Mouse (Mus musculus) midbrain, embryonic 11.5 days (tissue): Measurements from ENCODE around the gene Olfr1390. TPM values are rescaled to one million over a fixed set of nuclear protein-coding genes. Genes with fewer than 3 reads are reported as not detected.
"Not testable (repeated sequence)": the region's sequence is repeated elsewhere in the genome, so short reads cannot be mapped to it uniquely, and the experiment has no call there.

ENCODE experiments used
- ATAC-seq: fragments of 200-750 bp; cut with Nextera tagmentation; 2 replicates; pipeline ENCODE4 v1.8.0; 2017; ENCODE audit warnings: moderate TSS enrichment, moderate library complexity; ENCODE audit not compliant: low FRiP score
- DNase-seq: peaks from one replicate; pipeline ENCODE4 v3.0.0; 2015; ENCODE audit warnings: low spot score; ENCODE audit errors: missing footprints
- H3K27ac ChIP-seq: fragments of 300-500 bp; sonication (generic); 2 replicates; pipeline ENCODE4 v1.5.1; 2014; ENCODE audit warnings: low read depth, low read length
- H3K27me3 ChIP-seq: fragments of 300-500 bp; sonication (generic); 2 replicates; pipeline ENCODE4 v1.6.1; 2014; ENCODE audit warnings: mild to moderate bottlenecking, low read length, moderate library complexity, mixed read lengths; ENCODE audit not compliant: control insufficient read depth, insufficient read depth
- H3K36me3 ChIP-seq: fragments of 300-500 bp; sonication (generic); 2 replicates; pipeline ENCODE4 v1.6.1; 2014; ENCODE audit warnings: mild to moderate bottlenecking, low read length, moderate library complexity, mixed read lengths; ENCODE audit not compliant: control insufficient read depth, insufficient read depth
- H3K4me1 ChIP-seq: fragments of 300-500 bp; sonication (generic); 2 replicates; pipeline ENCODE4 v1.6.1; 2014; ENCODE audit warnings: low read length; ENCODE audit not compliant: control insufficient read depth, insufficient read depth
- H3K4me2 ChIP-seq: fragments of 300-500 bp; sonication (generic); 2 replicates; pipeline ENCODE4 v1.6.1; 2014; ENCODE audit warnings: mild to moderate bottlenecking, moderate library complexity
- H3K4me3 ChIP-seq: fragments of 300-500 bp; sonication (generic); 2 replicates; pipeline ENCODE4 v1.5.1; 2014; ENCODE audit warnings: low read depth, low read length
- H3K9ac ChIP-seq: fragments of 300-500 bp; sonication (generic); 2 replicates; pipeline ENCODE4 v1.6.1; 2014; ENCODE audit warnings: low read length
- H3K9me3 ChIP-seq: fragments of 300-500 bp; sonication (generic); 2 replicates; pipeline ENCODE4 v1.6.1; 2016; ENCODE audit warnings: low read length; ENCODE audit not compliant: control insufficient read depth
- WGBS: fragments of 180-500 bp; shearing (Covaris S2); extraction: QIAGEN DNeasy Blood & Tissue Kit; methylation state at CpG from one replicate; pipeline ENCODE4 v1.1.7; 2014; 5-methylcytosine and 5-hydroxymethylcytosine counted together
- polyA plus RNA-seq: library from polyadenylated mRNA; unstranded; fragments of >200 nt; fragmentation: Nextera tagmentation; extraction: Ambion mirVana; gene quantifications from 2 replicates; pipeline ENCODE4 v1.2.1, GENCODE M21; 2014

Olfr1390 gene
- not detected in 2 replicates for polyA plus RNA-seq

DNA sequence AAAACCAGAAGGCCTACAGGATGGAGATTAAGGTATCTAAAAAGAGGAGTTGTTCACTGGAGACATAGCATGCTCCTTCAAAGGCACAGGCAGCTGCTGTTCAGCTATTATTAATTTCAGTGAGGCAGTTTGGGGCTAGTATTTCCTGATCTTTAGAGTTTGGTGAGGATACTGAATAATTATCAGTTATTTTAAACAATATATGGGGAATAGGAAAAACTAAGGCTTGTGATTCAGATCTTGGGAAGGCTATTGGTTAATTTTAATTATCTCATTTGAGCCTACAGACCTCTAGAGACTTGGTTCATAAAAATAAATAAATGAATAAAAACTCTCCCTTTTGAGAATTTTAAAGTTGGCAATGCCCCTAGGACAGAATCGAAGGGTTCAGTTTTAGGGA, at the start of gene Olfr1390:
TSS of gene Olfr1390 (plus strand) at position 301 of the 400 bp plus-strand sequence.
- no peaks in the 10 kb centered on the region for H3K27me3 ChIP-seq
- ATAC-seq, result no peak
- no peak within 1 kb of the TSS for H3K4me3 ChIP-seq
- H3K27ac ChIP-seq, result no peak within 1 kb of the TSS
- DNase-seq, result no peak
- H3K4me2 ChIP-seq, result no peak within 1 kb of the TSS
- H3K9ac ChIP-seq, result no peak within 1 kb of the TSS
- no peaks in the 10 kb centered on the region for H3K36me3 ChIP-seq
- H3K9me3 ChIP-seq, result no peaks in the 10 kb centered on the region
- no peaks in the 10 kb centered on the region for H3K4me1 ChIP-seq
- WGBS, result 88% methylated on average over 1 of the region's 1 CpGs

DNA sequence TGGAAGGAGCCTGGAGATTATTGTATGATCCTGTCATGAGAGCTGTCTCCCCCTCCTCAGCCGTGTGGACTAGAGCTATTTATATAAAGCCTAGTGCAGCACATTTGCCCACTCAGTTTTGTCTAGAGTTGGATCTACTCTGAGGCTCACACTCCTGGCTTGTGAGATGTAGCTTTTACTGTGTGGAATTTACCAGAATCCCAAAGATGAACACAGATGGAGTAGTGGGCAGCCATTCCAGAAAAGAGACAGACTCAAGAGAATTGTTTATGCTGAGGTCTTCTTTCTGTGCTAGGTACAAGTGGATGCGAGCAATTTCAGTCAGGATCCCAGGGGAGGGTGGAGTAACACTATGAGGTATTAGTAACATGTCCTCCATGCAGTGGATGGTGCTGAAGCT, 47.7 kb upstream of the Olfr1390 start:
- Histone ChIP-seq H3K9ac (no peak overlapping the region), H3K9me3 (no peaks in the 10 kb centered on the region), H3K4me3 (no peak overlapping the region), H3K4me1 (no peaks in the 10 kb centered on the region), H3K27me3 (no peaks in the 10 kb centered on the region), H3K4me2 (no peak overlapping the region), H3K27ac (no peak overlapping the region), H3K36me3 (no peaks in the 10 kb centered on the region)
- WGBS, result 85% methylated on average over 2 of the region's 2 CpGs
- ATAC-seq (no peak), DNase-seq (no peak)

GRCm38 (mm10) chr11:49292777-49293176, 42.2 kb upstream of the Olfr1390 start:
- Histone ChIP-seq H3K4me2 (no peak overlapping the region), H3K4me1 (no peaks in the 10 kb centered on the region), H3K4me3 (no peak overlapping the region), H3K27ac (no peak overlapping the region), H3K9ac (no peak overlapping the region), H3K27me3 (no peaks in the 10 kb centered on the region), H3K9me3 (no peaks in the 10 kb centered on the region), H3K36me3 (no peaks in the 10 kb centered on the region)
- no peak for DNase-seq
- no peak for ATAC-seq
- 73% methylated on average over 3 of the region's 3 CpGs for WGBS

DNA sequence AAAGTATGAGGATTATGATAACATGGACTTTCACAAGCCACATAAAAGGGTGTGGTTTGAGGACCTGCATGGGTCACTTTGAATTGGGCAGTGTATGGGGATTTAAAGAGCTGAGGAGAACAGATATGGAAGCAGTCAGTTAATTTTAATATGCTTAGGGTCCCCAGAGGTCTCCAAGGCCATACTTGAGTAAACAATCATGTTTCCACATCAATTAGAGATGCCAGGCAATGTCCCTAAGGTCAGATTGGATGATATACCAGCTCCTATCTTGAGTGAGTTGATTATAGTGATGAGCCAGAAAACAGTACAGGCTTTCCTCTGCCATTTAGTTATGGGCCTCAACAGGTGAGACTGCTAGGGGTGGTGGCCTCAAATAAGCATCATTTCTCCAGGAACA, 30.5 kb upstream of the Olfr1390 start, which contains the start of gene Olfr10:
TSS of gene Olfr10 (plus strand) at position 301 of the 400 bp plus-strand sequence.
- Histone ChIP-seq H3K27me3 (no peaks in the 10 kb centered on the region), H3K36me3 (no peaks in the 10 kb centered on the region), H3K4me2 (no peak within 1 kb of the TSS), H3K9me3 (no peaks in the 10 kb centered on the region), H3K4me1 (no peaks in the 10 kb centered on the region), H3K9ac (no peak within 1 kb of the TSS), H3K27ac (no peak within 1 kb of the TSS), H3K4me3 (no peak within 1 kb of the TSS)
- ATAC-seq (no peak), DNase-seq (no peak)

DNA sequence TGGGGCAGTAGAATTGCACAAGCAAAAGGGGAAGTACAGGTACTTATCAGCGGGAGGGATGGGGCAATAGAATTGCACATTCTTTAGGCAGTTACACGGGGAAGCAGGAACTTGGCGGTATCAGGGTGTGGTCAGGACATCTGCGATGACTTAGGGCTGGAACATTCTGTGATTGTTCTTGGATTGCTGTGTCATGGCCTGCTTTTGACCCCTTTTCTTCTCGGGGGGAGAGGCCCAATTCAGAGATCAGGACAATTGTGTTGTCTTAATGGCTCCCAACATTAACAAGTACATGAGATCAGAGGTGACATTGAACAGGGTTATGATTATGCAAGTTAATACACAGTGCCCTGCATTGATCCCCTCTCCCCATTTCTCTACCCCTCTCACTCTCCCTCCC, 26.4 kb upstream of the Olfr1390 start:
- H3K9me3 ChIP-seq, DNase-seq, H3K4me1 ChIP-seq, H3K36me3 ChIP-seq, H3K9ac ChIP-seq, H3K27me3 ChIP-seq, H3K4me2 ChIP-seq, H3K4me3 ChIP-seq, H3K27ac ChIP-seq, ATAC-seq: not testable (repeated sequence)
- WGBS, result 89% methylated on average over 5 of the region's 5 CpGs

GRCm38 (mm10) chr11:49322442-49322841, 12.5 kb upstream of the Olfr1390 start, which contains the start of gene Olfr1391:
Gene Olfr1391, plus strand, starts transcription at chr11:49322742.
- no peak for ATAC-seq
- 87% methylated on average over 2 of the region's 2 CpGs for WGBS

DNA sequence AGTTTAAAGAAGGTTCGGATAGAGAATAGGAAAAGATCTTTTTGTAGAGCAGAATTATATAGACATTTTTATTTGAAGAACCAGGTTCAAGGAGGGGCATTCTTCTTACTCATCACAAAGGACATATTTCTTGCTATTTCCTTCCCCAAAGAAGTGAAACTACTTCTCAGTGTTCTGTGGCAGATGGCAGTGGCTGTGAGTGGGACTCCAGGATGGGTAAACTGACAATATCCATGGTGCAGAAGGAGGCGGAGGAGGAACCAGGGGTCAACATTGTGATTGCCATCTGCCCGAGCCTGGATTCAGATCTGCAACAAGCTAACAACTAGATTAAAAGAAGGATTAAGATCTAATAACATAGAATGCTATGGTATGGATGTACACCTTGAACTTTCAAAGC, 8.3 kb upstream of the Olfr1390 start:
- H3K27me3 ChIP-seq, result no peaks in the 10 kb centered on the region

More at GRCm38 (mm10) chr11:49322442-49322841, 12.5 kb upstream of the Olfr1390 start, which contains the start of gene Olfr1391:
- Histone ChIP-seq H3K27ac (no peak within 1 kb of the TSS), H3K4me3 (no peak within 1 kb of the TSS), H3K4me2 (no peak within 1 kb of the TSS), H3K9ac (no peak within 1 kb of the TSS), H3K36me3 (no peaks in the 10 kb centered on the region), H3K9me3 (no peaks in the 10 kb centered on the region), H3K27me3 (no peaks in the 10 kb centered on the region), H3K4me1 (no peaks in the 10 kb centered on the region)
- no peak for DNase-seq

GRCm38 (mm10) chr11:49329686-49330085, 5.3 kb upstream of the Olfr1390 start:
- Histone ChIP-seq H3K36me3 (no peaks in the 10 kb centered on the region), H3K27me3 (no peaks in the 10 kb centered on the region), H3K4me2 (no peak overlapping the region), H3K4me1 (no peaks in the 10 kb centered on the region), H3K9ac (no peak overlapping the region), H3K9me3 (no peaks in the 10 kb centered on the region), H3K27ac (no peak overlapping the region), H3K4me3 (no peak overlapping the region)
- no peak for ATAC-seq
- 73% methylated on average over 1 of the region's 1 CpGs for WGBS
- DNase-seq, result no peak

More for the DNA sequence above, 8.3 kb upstream of the Olfr1390 start:
- 91% methylated on average over 3 of the region's 3 CpGs for WGBS
- no peak overlapping the region for H3K9ac ChIP-seq
- DNase-seq, result no peak
- no peak overlapping the region for H3K4me3 ChIP-seq
- H3K4me2 ChIP-seq, result no peak overlapping the region
- no peak for ATAC-seq
- no peaks in the 10 kb centered on the region for H3K9me3 ChIP-seq
- no peaks in the 10 kb centered on the region for H3K4me1 ChIP-seq
- H3K36me3 ChIP-seq, result no peaks in the 10 kb centered on the region
- H3K27ac ChIP-seq, result no peak overlapping the region

DNA sequence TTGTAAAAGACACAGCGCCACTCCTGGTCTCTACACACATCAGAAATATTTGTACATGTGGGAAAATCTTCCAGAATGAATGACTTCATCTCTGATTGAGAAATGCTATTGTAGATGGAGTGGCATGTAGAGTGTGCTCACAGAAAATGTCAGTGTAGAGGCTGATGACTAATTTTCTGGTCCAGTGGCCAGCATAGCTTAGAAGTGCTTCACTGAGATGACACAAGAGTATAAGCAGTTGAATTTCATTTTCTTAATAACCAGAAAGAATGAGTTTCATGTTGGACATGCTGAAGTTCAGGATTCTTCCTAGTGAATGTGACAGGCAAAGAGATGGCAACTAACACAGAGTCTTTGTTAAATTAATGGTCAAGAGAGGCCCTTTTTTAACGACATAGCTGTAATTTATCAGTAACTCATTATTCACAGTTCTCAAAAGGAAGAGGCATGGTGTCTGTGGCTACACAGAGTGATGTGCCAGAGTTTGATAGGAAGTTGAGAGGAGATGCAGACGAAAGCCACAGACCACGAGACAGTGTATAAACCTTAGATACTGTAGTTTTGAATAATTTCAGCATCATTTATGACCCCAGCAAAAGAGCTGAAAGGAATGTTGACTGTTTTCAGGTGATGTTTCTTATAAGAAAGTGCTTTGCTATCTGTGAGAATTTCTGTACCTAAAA, 2.3 kb downstream of the Olfr1390 start:
- Histone ChIP-seq H3K4me3 (no peak overlapping the region), H3K9ac (no peak overlapping the region), H3K27me3 (no peaks in the 10 kb centered on the region), H3K9me3 (no peaks in the 10 kb centered on the region), H3K4me1 (no peaks in the 10 kb centered on the region), H3K27ac (no peak overlapping the region), H3K36me3 (no peaks in the 10 kb centered on the region), H3K4me2 (no peak overlapping the region)
- 72% methylated on average over 4 of the region's 4 CpGs for WGBS
- ATAC-seq (no peak), DNase-seq (no peak)
